Mouse (Mus musculus): ENCODE measurements around the gene Chrna9. TPM values are rescaled to one million over a fixed set of nuclear protein-coding genes. Genes with fewer than 3 reads are reported as not detected.

The Chrna9 gene
- polyA plus RNA-seq (2012; rRNA removed) = not detected in 2 replicates
- polyA plus RNA-seq (2014; fragmentation: Nextera tagmentation; extraction: Ambion mirVana) = not detected in 2 replicates

DNA sequence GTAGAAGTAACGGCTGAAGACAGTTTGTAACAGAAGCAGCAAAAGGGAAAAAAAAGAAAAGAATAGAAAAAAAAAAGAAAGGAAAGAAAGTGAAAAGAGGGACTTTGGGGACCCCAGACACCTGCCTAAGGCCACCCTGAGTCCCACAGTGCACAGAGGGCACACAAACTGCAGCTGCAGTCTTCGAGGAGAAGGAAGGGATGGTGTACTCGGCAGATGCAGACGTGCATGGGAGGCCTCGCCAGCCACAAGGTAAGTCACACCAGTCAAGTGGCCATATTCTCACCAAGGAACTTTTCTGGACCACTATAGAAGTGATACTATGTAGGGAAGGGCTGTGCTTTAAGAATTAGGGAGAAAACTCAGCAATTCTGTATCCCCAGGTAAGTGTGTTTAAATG lies at the start of gene Chrna9:
TSS of gene Chrna9 (plus strand) at position 139 of the 400 bp plus-strand sequence.
- Histone ChIP-seq H3K4me1 (replicated peaks; ENCODE audit: control insufficient read depth in 2 of 2, insufficient read depth in 2 of 2, low read length in 1 of 2) (no peaks in the 10 kb centered on the region), H3K4me2 (ENCODE audit: low read depth) (no peak within 1 kb of the TSS), H3K27ac (no peak within 1 kb of the TSS), H3K9ac (replicated peaks) (no peak within 1 kb of the TSS), H3K9me3 (ENCODE audit: control insufficient read depth, low read length) (no peaks in the 10 kb centered on the region), H3K36me3 (replicated peaks; ENCODE audit: control insufficient read depth, insufficient read depth, low read depth) (no peaks in the 10 kb centered on the region), H3K4me3 (ENCODE audit: insufficient read depth in 1 of 2, low read depth in 2 of 2, low read length in 2 of 2) (no peak within 1 kb of the TSS), H3K27me3 (ENCODE audit: control insufficient read depth, insufficient read depth, low read length) (no peaks in the 10 kb centered on the region)
- 64% methylated on average over 5 of the region's 5 CpGs for WGBS (ENCODE audit: insufficient replicate concordance)
- DNase-seq (ENCODE audit: low read depth in 3 of 3, low spot score in 3 of 3) = no peak
- no peak for ATAC-seq (ENCODE audit: insufficient read depth)
- TF ChIP-seq EP300 (IDR thresholded peaks at IDR 0.05; ENCODE audit: low read depth) (no peak), CTCF (IDR thresholded peaks at IDR 0.05; ENCODE audit: low read depth) (no peak)

DNA sequence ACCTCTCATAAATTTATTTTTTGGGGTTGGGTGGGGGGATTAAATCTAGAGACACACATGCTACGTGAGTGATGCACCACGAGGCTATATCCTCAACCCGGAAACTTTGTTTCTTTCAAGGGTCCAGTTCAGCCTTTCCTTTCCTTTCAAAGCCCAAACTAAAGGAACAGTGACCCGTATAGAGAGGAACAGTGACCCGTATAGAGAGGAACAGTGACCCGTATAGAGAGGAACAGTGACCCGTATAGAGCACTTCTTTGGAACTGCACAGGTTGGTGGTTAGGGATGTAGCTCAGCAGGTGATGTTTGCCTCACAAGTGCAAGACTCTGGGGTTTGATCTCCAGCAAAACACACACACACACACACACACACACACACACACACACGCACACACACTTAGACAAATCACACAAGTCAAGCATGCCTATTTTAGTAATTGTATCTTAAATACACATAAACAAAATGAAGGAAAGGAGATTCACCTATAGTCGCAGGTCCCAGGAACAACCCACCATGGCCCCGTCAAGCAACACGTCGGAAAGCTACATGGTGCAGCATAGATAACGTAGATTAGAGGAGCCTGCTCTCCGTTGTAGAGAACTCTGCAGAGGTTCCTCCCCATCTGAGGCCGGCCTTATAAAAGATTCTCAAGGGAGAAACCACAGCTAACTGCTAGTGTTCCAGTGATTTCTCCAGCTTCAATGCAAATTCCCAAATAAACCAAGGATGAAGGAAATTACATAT lies 48.9 kb upstream of the Chrna9 start:
- no peak overlapping the region for H3K4me2 ChIP-seq (ENCODE audit: low read depth)
- no peaks in the 10 kb centered on the region for H3K9me3 ChIP-seq (ENCODE audit: control insufficient read depth, low read length)
- no peak overlapping the region for H3K4me3 ChIP-seq (ENCODE audit: insufficient read depth in 1 of 2, low read depth in 2 of 2, low read length in 2 of 2)
- no peaks in the 10 kb centered on the region for H3K27me3 ChIP-seq (ENCODE audit: control insufficient read depth, insufficient read depth, low read length)
- H3K27ac ChIP-seq = no peak overlapping the region
- no peak overlapping the region for H3K9ac ChIP-seq (replicated peaks)
- peaks cover 0 to 18% of the 10 kb centered on the region in 2 experiments; a peak in 2 of 4 replicates for H3K4me1 ChIP-seq (replicated peaks; ENCODE audit: control insufficient read depth in 2 of 2, insufficient read depth in 2 of 2, low read length in 1 of 2)
- no peaks in the 10 kb centered on the region for H3K36me3 ChIP-seq (replicated peaks; ENCODE audit: control insufficient read depth, insufficient read depth, low read depth)
- TF ChIP-seq EP300 (IDR thresholded peaks at IDR 0.05; ENCODE audit: low read depth) (no peak), CTCF (IDR thresholded peaks at IDR 0.05; ENCODE audit: low read depth) (no peak)
- ATAC-seq (ENCODE audit: insufficient read depth) (no peak), DNase-seq (ENCODE audit: low read depth in 3 of 3, low spot score in 3 of 3) (no peak)
- 42% methylated on average over 15 of the region's 15 CpGs for WGBS (ENCODE audit: insufficient replicate concordance)

DNA sequence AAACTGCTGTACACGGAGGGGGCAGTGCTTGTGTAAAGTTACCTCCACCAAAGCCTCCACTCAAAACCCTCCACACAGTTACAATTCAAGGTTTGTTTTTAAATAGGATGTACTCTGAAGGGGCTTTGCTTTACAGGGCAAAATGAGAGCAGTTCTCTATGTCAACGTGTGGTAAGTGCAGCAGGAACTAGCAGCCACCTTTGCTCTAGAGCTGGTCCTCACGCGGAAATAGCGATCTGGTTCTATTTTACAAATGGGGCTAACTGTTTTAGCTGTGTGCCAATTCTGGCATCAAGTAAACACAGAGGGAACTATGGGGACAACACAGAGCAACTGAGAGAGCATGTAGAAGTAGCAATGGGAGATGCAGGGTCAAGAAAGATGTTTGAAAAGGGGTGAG lies 46.6 kb upstream of the Chrna9 start:
- Histone ChIP-seq H3K4me1 (replicated peaks; ENCODE audit: control insufficient read depth in 2 of 2, insufficient read depth in 2 of 2, low read length in 1 of 2) (peaks cover 0 to 7% of the 10 kb centered on the region in 2 experiments; a peak in 1 of 4 replicates), H3K4me2 (ENCODE audit: low read depth) (no peak overlapping the region), H3K36me3 (replicated peaks; ENCODE audit: control insufficient read depth, insufficient read depth, low read depth) (no peaks in the 10 kb centered on the region), H3K9ac (replicated peaks) (no peak overlapping the region), H3K27me3 (ENCODE audit: control insufficient read depth, insufficient read depth, low read length) (no peaks in the 10 kb centered on the region), H3K27ac (no peak overlapping the region), H3K4me3 (ENCODE audit: insufficient read depth in 1 of 2, low read depth in 2 of 2, low read length in 2 of 2) (no peak overlapping the region), H3K9me3 (ENCODE audit: control insufficient read depth, low read length) (no peaks in the 10 kb centered on the region)
- ATAC-seq (ENCODE audit: insufficient read depth) = no peak
- TF ChIP-seq EP300 (IDR thresholded peaks at IDR 0.05; ENCODE audit: low read depth) (no peak), CTCF (IDR thresholded peaks at IDR 0.05; ENCODE audit: low read depth) (no peak)
- WGBS (ENCODE audit: insufficient replicate concordance) = 78% methylated on average over 5 of the region's 5 CpGs
- no peak for DNase-seq (ENCODE audit: low read depth in 3 of 3, low spot score in 3 of 3)

DNA sequence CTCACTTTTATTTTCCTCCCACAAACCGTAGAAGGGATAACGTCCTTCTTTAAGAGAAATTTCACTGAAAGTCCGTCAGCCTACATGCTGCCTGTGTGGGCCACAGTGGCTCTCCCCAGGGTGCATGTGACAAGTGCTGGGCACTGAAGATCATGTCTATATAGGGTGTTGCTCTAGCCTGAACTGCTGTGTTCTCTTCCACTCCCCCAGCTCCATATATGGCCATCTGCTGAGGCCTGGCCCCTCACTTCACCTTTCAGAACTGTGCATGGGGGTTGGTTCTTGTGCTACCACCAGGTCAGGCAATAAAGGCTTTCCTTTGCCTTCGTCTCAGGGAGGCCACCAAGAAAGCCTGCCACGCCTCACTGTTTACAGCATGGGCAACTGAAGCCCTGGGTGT lies 45.7 kb upstream of the Chrna9 start:
- Histone ChIP-seq H3K36me3 (replicated peaks; ENCODE audit: control insufficient read depth, insufficient read depth, low read depth) (no peaks in the 10 kb centered on the region), H3K4me2 (ENCODE audit: low read depth) (no peak overlapping the region), H3K27ac (no peak overlapping the region), H3K4me1 (replicated peaks; ENCODE audit: control insufficient read depth in 2 of 2, insufficient read depth in 2 of 2, low read length in 1 of 2) (peaks cover 0 to 5% of the 10 kb centered on the region in 2 experiments; a peak in 1 of 4 replicates), H3K9ac (replicated peaks) (no peak overlapping the region), H3K27me3 (ENCODE audit: control insufficient read depth, insufficient read depth, low read length) (no peaks in the 10 kb centered on the region), H3K9me3 (ENCODE audit: control insufficient read depth, low read length) (no peaks in the 10 kb centered on the region), H3K4me3 (ENCODE audit: insufficient read depth in 1 of 2, low read depth in 2 of 2, low read length in 2 of 2) (no peak overlapping the region)
- DNase-seq (ENCODE audit: low read depth in 3 of 3, low spot score in 3 of 3) (no peak), ATAC-seq (ENCODE audit: insufficient read depth) (no peak)
- WGBS (ENCODE audit: insufficient replicate concordance) = 38% methylated on average over 5 of the region's 5 CpGs
- TF ChIP-seq EP300 (IDR thresholded peaks at IDR 0.05; ENCODE audit: low read depth) = no peak
- no peak for TF ChIP-seq CTCF (IDR thresholded peaks at IDR 0.05; ENCODE audit: low read depth)

DNA sequence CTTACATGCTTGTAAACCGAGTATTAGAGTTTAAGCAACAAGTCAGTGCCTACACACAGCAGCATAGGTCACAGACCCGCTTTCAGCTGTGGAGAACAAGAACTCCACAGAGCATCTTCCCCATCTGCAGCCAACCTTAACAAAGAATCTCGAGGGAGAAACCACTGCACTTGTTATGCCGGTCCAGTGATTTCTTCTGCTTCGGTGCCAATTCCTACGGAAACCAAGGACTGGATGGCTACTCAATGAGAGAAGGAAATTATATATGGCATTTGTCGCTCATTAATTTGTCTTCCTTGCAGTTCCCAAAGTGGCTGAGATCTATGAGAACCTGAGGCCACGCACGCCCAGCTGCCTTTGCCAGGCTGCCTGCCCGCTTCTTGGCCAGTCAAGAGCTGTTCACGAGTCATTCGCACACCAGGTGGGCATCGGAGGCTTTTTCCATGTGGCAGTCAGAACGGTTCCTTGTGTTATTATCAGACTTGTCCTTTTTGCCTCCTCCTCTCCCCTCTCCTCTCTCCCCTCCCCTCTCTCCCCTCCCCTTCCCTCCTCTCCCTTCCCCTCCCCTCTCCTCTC lies 43.4 kb upstream of the Chrna9 start:
- H3K36me3 ChIP-seq (replicated peaks; ENCODE audit: control insufficient read depth, insufficient read depth, low read depth) = no peaks in the 10 kb centered on the region
- no peaks in the 10 kb centered on the region for H3K27me3 ChIP-seq (ENCODE audit: control insufficient read depth, insufficient read depth, low read length)
- H3K4me2 ChIP-seq (ENCODE audit: low read depth) = no peak overlapping the region
- no peak overlapping the region for H3K27ac ChIP-seq
- H3K9ac ChIP-seq (replicated peaks) = no peak overlapping the region
- peaks cover 0 to 5% of the 10 kb centered on the region in 2 experiments; a peak in 1 of 4 replicates for H3K4me1 ChIP-seq (replicated peaks; ENCODE audit: control insufficient read depth in 2 of 2, insufficient read depth in 2 of 2, low read length in 1 of 2)
- DNase-seq (ENCODE audit: low read depth in 3 of 3, low spot score in 3 of 3) (no peak), ATAC-seq (ENCODE audit: insufficient read depth) (no peak)
- 72% methylated on average over 14 of the region's 14 CpGs for whole genome bisulfite sequencing (ENCODE audit: insufficient replicate concordance)
- H3K9me3 ChIP-seq (ENCODE audit: control insufficient read depth, low read length) = no peaks in the 10 kb centered on the region
- H3K4me3 ChIP-seq (ENCODE audit: insufficient read depth in 1 of 2, low read depth in 2 of 2, low read length in 2 of 2) = no peak overlapping the region
- TF ChIP-seq CTCF (IDR thresholded peaks at IDR 0.05; ENCODE audit: low read depth) (no peak), EP300 (IDR thresholded peaks at IDR 0.05; ENCODE audit: low read depth) (no peak)
